Mouse (Mus musculus): ENCODE results near the gene Rad9a. TPM values are rescaled to one million over a fixed set of nuclear protein-coding genes. Genes with fewer than 3 reads are reported as not detected.

The Rad9a gene
- polyA plus RNA-seq, 1 experiment from 2014 or later = 41.5 TPM

- Histone ChIP-seq H3K27me3 (peaks cover 81% of the 10 kb centered on the region), H3K4me2 (replicated peaks) (no peak overlapping the region), H3K9ac (replicated peaks) (no peak overlapping the region), H3K36me3 (no peaks in the 10 kb centered on the region), H3K4me1 (peaks cover 52% of the 10 kb centered on the region), H3K27ac (replicated peaks) (no peak overlapping the region), H3K4me3 (no peak overlapping the region), H3K9me3 (no peaks in the 10 kb centered on the region)
- no peak for ATAC-seq (ENCODE audit: low FRiP score, low read depth)
- 14% methylated on average over 5 of the region's 5 CpGs for WGBS
Measured at GRCm38 (mm10) chr19:4217140-4217539, 15.7 kb upstream of the Rad9a start.

GRCm38 (mm10) chr19:4216041-4216685 lies 14.7 kb upstream of the Rad9a start:
- ATAC-seq (ENCODE audit: low FRiP score, low read depth) = no peak
- Histone ChIP-seq H3K9me3 (no peaks in the 10 kb centered on the region), H3K4me3 (no peak overlapping the region), H3K9ac (replicated peaks) (no peak overlapping the region), H3K4me1 (peaks cover 52% of the 10 kb centered on the region), H3K36me3 (no peaks in the 10 kb centered on the region), H3K4me2 (replicated peaks) (peak overlapping the region; percentile 19; the same call in 1 of the 2 replicates), H3K27ac (replicated peaks) (no peak overlapping the region), H3K27me3 (peaks cover 84% of the 10 kb centered on the region)
- 25% methylated on average over 14 of the region's 14 CpGs for WGBS

GRCm38 (mm10) chr19:4215451-4215840 lies 14.0 kb upstream of the Rad9a start:
- H3K9me3 ChIP-seq = no peaks in the 10 kb centered on the region
- H3K27me3 ChIP-seq = peaks cover 81% of the 10 kb centered on the region
- H3K27ac ChIP-seq (replicated peaks) = no peak overlapping the region
- WGBS = 2% methylated on average over 18 of the region's 21 CpGs
- ATAC-seq (ENCODE audit: low FRiP score, low read depth) = no peak
- H3K4me2 ChIP-seq (replicated peaks) = peak overlapping the region; percentile 98
- peak overlapping the region; percentile 72 for H3K9ac ChIP-seq (replicated peaks)
- no peaks in the 10 kb centered on the region for H3K36me3 ChIP-seq
- H3K4me1 ChIP-seq = peaks cover 48% of the 10 kb centered on the region
- peak overlapping the region; percentile 59 for H3K4me3 ChIP-seq

- peak overlapping the region; percentile 72 for H3K9ac ChIP-seq (replicated peaks)
- H3K4me2 ChIP-seq (replicated peaks) = peak overlapping the region; percentile 98
- H3K4me1 ChIP-seq = peaks cover 44% of the 10 kb centered on the region
- H3K4me3 ChIP-seq = peak overlapping the region; percentile 59
- WGBS = under 1% methylated on average over 44 of the region's 81 CpGs
- no peaks in the 10 kb centered on the region for H3K9me3 ChIP-seq
- H3K27ac ChIP-seq (replicated peaks) = no peak overlapping the region
- H3K27me3 ChIP-seq = peaks cover 78% of the 10 kb centered on the region
- ATAC-seq (ENCODE audit: low FRiP score, low read depth) = peak; percentile 50
- H3K36me3 ChIP-seq = no peaks in the 10 kb centered on the region
Measured at GRCm38 (mm10) chr19:4214771-4215450, 13.4 kb upstream of the Rad9a start.

GRCm38 (mm10) chr19:4214071-4214770 lies 12.8 kb upstream of the Rad9a start, which contains the start of the genes Clcf1 and AC109138.7:
Gene Clcf1 (plus strand): TSS chr19:4214238.
Gene AC109138.7 (plus strand): TSS chr19:4214357.
- WGBS = under 1% methylated on average over 44 of the region's 49 CpGs
- Histone ChIP-seq H3K4me1 (peaks cover 44% of the 10 kb centered on the region), H3K4me2 (replicated peaks) (peak within 1 kb of the TSS; percentile 98), H3K27me3 (peaks cover 74% of the 10 kb centered on the region), H3K36me3 (no peaks in the 10 kb centered on the region), H3K9me3 (no peaks in the 10 kb centered on the region), H3K9ac (replicated peaks) (peak within 1 kb of the TSS; percentile 72), H3K4me3 (peak within 1 kb of the TSS; percentile 59), H3K27ac (replicated peaks) (no peak within 1 kb of the TSS)
- peak; percentile 50 for ATAC-seq (ENCODE audit: low FRiP score, low read depth)

- Histone ChIP-seq H3K27ac (replicated peaks) (no peak overlapping the region), H3K9ac (replicated peaks) (no peak overlapping the region), H3K9me3 (no peaks in the 10 kb centered on the region), H3K4me3 (no peak overlapping the region), H3K36me3 (no peaks in the 10 kb centered on the region), H3K27me3 (peaks cover 80% of the 10 kb centered on the region), H3K4me2 (replicated peaks) (peak overlapping the region; percentile 98; the same call in 1 of the 2 replicates), H3K4me1 (peaks cover 44% of the 10 kb centered on the region)
- WGBS = 3% methylated on average over 9 of the region's 9 CpGs
- ATAC-seq (ENCODE audit: low FRiP score, low read depth) = 0 out of 2 replicates have a peak, but pooled peaks have one; percentile 32
Measured at GRCm38 (mm10) chr19:4213524-4213974, 12.1 kb upstream of the Rad9a start.

- H3K9me3 ChIP-seq = no peaks in the 10 kb centered on the region
- peaks cover 71% of the 10 kb centered on the region for H3K27me3 ChIP-seq
- peaks cover 40% of the 10 kb centered on the region for H3K4me1 ChIP-seq
Measured at GRCm38 (mm10) chr19:4211891-4212588, 10.6 kb upstream of the Rad9a start.

GRCm38 (mm10) chr19:4208563-4208962 lies 7.1 kb upstream of the Rad9a start:
- no peak for ATAC-seq (ENCODE audit: low FRiP score, low read depth)
- Histone ChIP-seq H3K36me3 (no peaks in the 10 kb centered on the region), H3K4me1 (peaks cover 14% of the 10 kb centered on the region), H3K27ac (replicated peaks) (no peak overlapping the region), H3K4me2 (replicated peaks) (no peak overlapping the region), H3K27me3 (peaks cover 66% of the 10 kb centered on the region), H3K9me3 (no peaks in the 10 kb centered on the region), H3K9ac (replicated peaks) (no peak overlapping the region), H3K4me3 (no peak overlapping the region)
- 62% methylated on average over 5 of the region's 5 CpGs for WGBS

More at GRCm38 (mm10) chr19:4211891-4212588, 10.6 kb upstream of the Rad9a start:
- WGBS = 14% methylated on average over 4 of the region's 4 CpGs
- Histone ChIP-seq H3K4me2 (replicated peaks) (no peak overlapping the region), H3K27ac (replicated peaks) (no peak overlapping the region), H3K9ac (replicated peaks) (no peak overlapping the region), H3K4me3 (no peak overlapping the region), H3K36me3 (no peaks in the 10 kb centered on the region)
- no peak for ATAC-seq (ENCODE audit: low FRiP score, low read depth)

GRCm38 (mm10) chr19:4206971-4207370 lies 5.5 kb upstream of the Rad9a start:
- Histone ChIP-seq H3K4me1 (peaks cover 5% of the 10 kb centered on the region), H3K4me2 (replicated peaks) (no peak overlapping the region), H3K4me3 (no peak overlapping the region), H3K36me3 (no peaks in the 10 kb centered on the region), H3K27me3 (peaks cover 62% of the 10 kb centered on the region), H3K27ac (replicated peaks) (no peak overlapping the region), H3K9ac (replicated peaks) (no peak overlapping the region), H3K9me3 (no peaks in the 10 kb centered on the region)
- no peak for ATAC-seq (ENCODE audit: low FRiP score, low read depth)
- 0% methylated on average over 2 of the region's 2 CpGs for WGBS

- no peak for ATAC-seq (ENCODE audit: low FRiP score, low read depth)
- whole genome bisulfite sequencing = 59% methylated on average over 4 of the region's 4 CpGs
Measured at GRCm38 (mm10) chr19:4204889-4205288, 3.4 kb upstream of the Rad9a start.

GRCm38 (mm10) chr19:4203604-4204326 lies 2.3 kb upstream of the Rad9a start:
- WGBS = 69% methylated on average over 13 of the region's 13 CpGs
- no peak for ATAC-seq (ENCODE audit: low FRiP score, low read depth)
- peaks cover 20% of the 10 kb centered on the region for H3K4me1 ChIP-seq
- no peaks in the 10 kb centered on the region for H3K9me3 ChIP-seq
- no peak overlapping the region for H3K4me3 ChIP-seq
- peaks cover 48% of the 10 kb centered on the region for H3K27me3 ChIP-seq
- no peak overlapping the region for H3K4me2 ChIP-seq (replicated peaks)
- no peak overlapping the region for H3K27ac ChIP-seq (replicated peaks)
- peaks cover 7% of the 10 kb centered on the region for H3K36me3 ChIP-seq
- no peak overlapping the region for H3K9ac ChIP-seq (replicated peaks)

More at GRCm38 (mm10) chr19:4204889-4205288, 3.4 kb upstream of the Rad9a start:
- H3K4me2 ChIP-seq (replicated peaks) = no peak overlapping the region
- no peak overlapping the region for H3K4me3 ChIP-seq
- peaks cover 54% of the 10 kb centered on the region for H3K27me3 ChIP-seq
- H3K4me1 ChIP-seq = peaks cover 19% of the 10 kb centered on the region
- H3K9me3 ChIP-seq = no peaks in the 10 kb centered on the region
- H3K27ac ChIP-seq (replicated peaks) = no peak overlapping the region
- no peak overlapping the region for H3K9ac ChIP-seq (replicated peaks)
- H3K36me3 ChIP-seq = peaks cover 5% of the 10 kb centered on the region; the same call in 1 of the 2 replicates
